Mouse (Mus musculus) limb, embryonic 12.5 days (tissue): ENCODE measurements around the gene Atpaf2. TPM values are rescaled to one million over a fixed set of nuclear protein-coding genes. Genes with fewer than 3 reads are reported as not detected.
A peak's percentile ranks its signal among the peaks of the same experiment; 100 is the strongest.

ENCODE experiments used
- ATAC-seq: fragments of 200-750 bp; cut with Nextera tagmentation; 2 replicates; pipeline ENCODE4 v1.8.0; 2017; ENCODE audit warnings: low read depth, moderate TSS enrichment; ENCODE audit not compliant: insufficient number of reproducible peaks, insufficient read depth, low FRiP score, low TSS enrichment
- H3K27ac ChIP-seq: fragments of 300-500 bp; sonication (generic); 2 replicates; pipeline ENCODE4 v1.5.1; 2016; ENCODE audit warnings: mild to moderate bottlenecking, moderate library complexity
- H3K27me3 ChIP-seq: fragments of 300-500 bp; sonication (generic); 2 replicates; pipeline ENCODE4 v1.6.1; 2016; ENCODE audit warnings: mild to moderate bottlenecking, moderate library complexity
- H3K36me3 ChIP-seq: fragments of 300-500 bp; sonication (generic); 2 replicates; pipeline ENCODE4 v1.6.1; 2016; ENCODE audit warnings: mild to moderate bottlenecking, moderate library complexity
- H3K4me1 ChIP-seq: fragments of 300-500 bp; sonication (generic); replicated peaks from 2 replicates; pipeline ENCODE4 v1.6.1; 2016
- H3K4me2 ChIP-seq: fragments of 300-500 bp; sonication (generic); 2 replicates; pipeline ENCODE4 v1.6.1; 2016; ENCODE audit warnings: mild to moderate bottlenecking, moderate library complexity
- H3K4me3 ChIP-seq: fragments of 300-500 bp; sonication (generic); replicated peaks from 2 replicates; pipeline ENCODE4 v1.5.1; 2016; ENCODE audit warnings: mild to moderate bottlenecking
- H3K9ac ChIP-seq: fragments of 300-500 bp; sonication (generic); replicated peaks from 2 replicates; pipeline ENCODE4 v1.6.1; 2016; ENCODE audit warnings: mild to moderate bottlenecking, moderate library complexity
- H3K9me3 ChIP-seq: fragments of 300-500 bp; sonication (generic); 2 replicates; pipeline ENCODE4 v1.6.1; 2016; ENCODE audit warnings: mild to moderate bottlenecking, moderate library complexity
- WGBS: fragments of 180-500 bp; shearing (Covaris S2); methylation state at CpG from one replicate; pipeline ENCODE4 v1.1.7; 2016; 5-methylcytosine and 5-hydroxymethylcytosine counted together
- polyA plus RNA-seq: library from polyadenylated mRNA; unstranded; fragments of >200 nt; fragmentation: Nextera tagmentation; extraction: Ambion mirVana; gene quantifications from 2 replicates; pipeline ENCODE4 v1.2.1, GENCODE M21; 2016

Atpaf2 gene
- polyA plus RNA-seq, 1 experiment from 2014 or later: 52.6 TPM

- Histone ChIP-seq H3K4me2 (no peak overlapping the region), H3K4me3 (no peak overlapping the region), H3K27ac (no peak overlapping the region), H3K27me3 (no peaks in the 10 kb centered on the region), H3K4me1 (0 out of 2 replicates have a peak, but pooled peaks cover 10% of the 10 kb centered on the region), H3K9ac (no peak overlapping the region), H3K36me3 (peaks cover 21% of the 10 kb centered on the region), H3K9me3 (no peaks in the 10 kb centered on the region)
- 73% methylated on average over 6 of the region's 6 CpGs for WGBS
- no peak for ATAC-seq
These were observed 21.7 kb downstream of the Atpaf2 start for GRCm38 (mm10) chr11:60396546-60396945.

GRCm38 (mm10) chr11:60391346-60391745 is 26.9 kb downstream of the Atpaf2 start:
- no peaks in the 10 kb centered on the region for H3K9me3 ChIP-seq
- H3K27ac ChIP-seq: no peak overlapping the region
- H3K9ac ChIP-seq: no peak overlapping the region
- no peak for ATAC-seq
- 0 out of 2 replicates have a peak, but pooled peaks cover 6% of the 10 kb centered on the region for H3K4me1 ChIP-seq
- H3K27me3 ChIP-seq: no peaks in the 10 kb centered on the region
- H3K4me3 ChIP-seq: no peak overlapping the region
- WGBS: 84% methylated on average over 6 of the region's 6 CpGs
- no peaks in the 10 kb centered on the region for H3K36me3 ChIP-seq
- no peak overlapping the region for H3K4me2 ChIP-seq

GRCm38 (mm10) chr11:60387944-60388343 is 30.3 kb downstream of the Atpaf2 start:
- Histone ChIP-seq H3K27me3 (peaks cover 3% of the 10 kb centered on the region), H3K4me2 (no peak overlapping the region), H3K9ac (no peak overlapping the region), H3K4me3 (no peak overlapping the region), H3K36me3 (no peaks in the 10 kb centered on the region), H3K9me3 (no peaks in the 10 kb centered on the region), H3K4me1 (peaks cover 17% of the 10 kb centered on the region), H3K27ac (no peak overlapping the region)
- ATAC-seq: no peak
- 86% methylated on average over 2 of the region's 2 CpGs for WGBS

- Histone ChIP-seq H3K9ac (no peak overlapping the region), H3K9me3 (no peaks in the 10 kb centered on the region), H3K27me3 (peaks cover 3% of the 10 kb centered on the region), H3K4me3 (no peak overlapping the region), H3K27ac (no peak overlapping the region), H3K4me2 (no peak overlapping the region), H3K36me3 (no peaks in the 10 kb centered on the region), H3K4me1 (peaks cover 15% of the 10 kb centered on the region)
- no peak for ATAC-seq
- 85% methylated on average over 5 of the region's 5 CpGs for WGBS
These were observed 32.3 kb downstream of the Atpaf2 start for GRCm38 (mm10) chr11:60385946-60386345.

- Histone ChIP-seq H3K27ac (peak overlapping the region; percentile 17; the same call in 1 of the 2 replicates), H3K4me1 (peaks cover 15% of the 10 kb centered on the region), H3K4me3 (peak overlapping the region; percentile 2), H3K9ac (peak overlapping the region; percentile 37), H3K4me2 (peak overlapping the region; percentile 45), H3K9me3 (no peaks in the 10 kb centered on the region), H3K36me3 (no peaks in the 10 kb centered on the region), H3K27me3 (peaks cover 3% of the 10 kb centered on the region)
- no peak for ATAC-seq
- 9% methylated on average over 16 of the region's 16 CpGs for WGBS
These were observed 33.4 kb downstream of the Atpaf2 start for GRCm38 (mm10) chr11:60384762-60385421.

- Histone ChIP-seq H3K4me3 (no peak overlapping the region), H3K9ac (no peak overlapping the region), H3K27me3 (peaks cover 3% of the 10 kb centered on the region), H3K9me3 (no peaks in the 10 kb centered on the region), H3K36me3 (no peaks in the 10 kb centered on the region), H3K27ac (no peak overlapping the region), H3K4me2 (no peak overlapping the region), H3K4me1 (peaks cover 15% of the 10 kb centered on the region)
- 87% methylated on average over 6 of the region's 6 CpGs for WGBS
- no peak for ATAC-seq
These were observed 34.7 kb downstream of the Atpaf2 start for GRCm38 (mm10) chr11:60383518-60383917.

- 78% methylated on average over 6 of the region's 6 CpGs for whole genome bisulfite sequencing
- Histone ChIP-seq H3K4me1 (no peaks in the 10 kb centered on the region; the same call in 1 of the 2 replicates), H3K4me3 (no peak overlapping the region), H3K27me3 (no peaks in the 10 kb centered on the region), H3K9me3 (no peaks in the 10 kb centered on the region), H3K27ac (no peak overlapping the region), H3K36me3 (no peaks in the 10 kb centered on the region), H3K4me2 (no peak overlapping the region), H3K9ac (no peak overlapping the region)
- no peak for ATAC-seq
These were observed 43.8 kb downstream of the Atpaf2 start for GRCm38 (mm10) chr11:60374481-60374880.

- Histone ChIP-seq H3K9me3 (no peaks in the 10 kb centered on the region), H3K27ac (no peak overlapping the region), H3K27me3 (no peaks in the 10 kb centered on the region), H3K36me3 (no peaks in the 10 kb centered on the region), H3K4me3 (no peak overlapping the region), H3K4me2 (no peak overlapping the region), H3K9ac (no peak overlapping the region), H3K4me1 (peaks cover 19% of the 10 kb centered on the region)
- 91% methylated on average over 13 of the region's 13 CpGs for WGBS
- ATAC-seq: no peak
These were observed 47.8 kb downstream of the Atpaf2 start for GRCm38 (mm10) chr11:60370431-60370830.

- Histone ChIP-seq H3K27me3 (no peaks in the 10 kb centered on the region), H3K4me1 (peaks cover 23% of the 10 kb centered on the region), H3K4me2 (no peak overlapping the region), H3K4me3 (no peak overlapping the region), H3K27ac (no peak overlapping the region), H3K9me3 (no peaks in the 10 kb centered on the region), H3K36me3 (no peaks in the 10 kb centered on the region), H3K9ac (no peak overlapping the region)
- ATAC-seq: no peak
- WGBS: 44% methylated on average over 4 of the region's 4 CpGs
These were observed 48.8 kb downstream of the Atpaf2 start for GRCm38 (mm10) chr11:60369448-60369847.

- H3K36me3 ChIP-seq: no peaks in the 10 kb centered on the region
- H3K9ac ChIP-seq: no peak overlapping the region
- 69% methylated on average over 4 of the region's 4 CpGs for WGBS
These were observed 49.3 kb downstream of the Atpaf2 start for GRCm38 (mm10) chr11:60368909-60369308.

GRCm38 (mm10) chr11:60367256-60367655 is 51.0 kb downstream of the Atpaf2 start:
- Histone ChIP-seq H3K4me3 (no peak overlapping the region), H3K27ac (0 out of 2 replicates have a peak overlapping the region, but pooled peaks have one; percentile 89), H3K9me3 (no peaks in the 10 kb centered on the region), H3K4me2 (no peak overlapping the region), H3K36me3 (no peaks in the 10 kb centered on the region), H3K4me1 (peaks cover 23% of the 10 kb centered on the region), H3K9ac (no peak overlapping the region), H3K27me3 (no peaks in the 10 kb centered on the region)
- no peak for ATAC-seq
- 66% methylated on average over 3 of the region's 3 CpGs for WGBS

More at GRCm38 (mm10) chr11:60368909-60369308, 49.3 kb downstream of the Atpaf2 start:
- H3K9me3 ChIP-seq: no peaks in the 10 kb centered on the region
- no peak for ATAC-seq
- H3K27me3 ChIP-seq: no peaks in the 10 kb centered on the region
- H3K4me1 ChIP-seq: peaks cover 23% of the 10 kb centered on the region
- H3K4me3 ChIP-seq: no peak overlapping the region
- no peak overlapping the region for H3K4me2 ChIP-seq
- H3K27ac ChIP-seq: no peak overlapping the region
